Mouse (Mus musculus): ENCODE measurements at regions not wholly inside any gene's neighbourhood (a gene's known extent, or its start where the extent isn't known, plus 50 kb on each side); places are given as distances from the start of the nearest gene placed in this dataset.
A peak's percentile ranks its signal among the peaks of the same experiment; 100 is the strongest.

- 85% methylated on average over 3 of the region's 3 CpGs for WGBS
- TF ChIP-seq CTCF (IDR thresholded peaks at IDR 0.05) (no peak), EP300 (IDR thresholded peaks at IDR 0.05) (no peak)
- no peak overlapping the region for H3K4me3 ChIP-seq (ENCODE audit: low read depth, low read length)
- ATAC-seq = no peak
- H3K9ac ChIP-seq (replicated peaks; ENCODE audit: low read depth) = no peak overlapping the region
- no peak overlapping the region for H3K27ac ChIP-seq (ENCODE audit: low read length)
- no peaks in the 10 kb centered on the region for H3K27me3 ChIP-seq (replicated peaks; ENCODE audit: insufficient read depth, low read length)
- H3K4me2 ChIP-seq (replicated peaks; ENCODE audit: low read depth, low read length) = no peak overlapping the region
- no peak for DNase-seq (ENCODE audit: low spot score)
- H3K9me3 ChIP-seq (ENCODE audit: low read length) = no peaks in the 10 kb centered on the region
- H3K36me3 ChIP-seq (ENCODE audit: insufficient read depth, low read length) = no peaks in the 10 kb centered on the region
- H3K4me1 ChIP-seq (ENCODE audit: insufficient read depth, low read depth, low read length) = peaks cover 6% of the 10 kb centered on the region; the same call in 1 of the 2 replicates
These were observed 69.5 kb upstream of the Epcam start for GRCm38 (mm10) chr17:87566296-87566695.

GRCm38 (mm10) chr17:87566996-87567395 lies 68.8 kb upstream of the Epcam start:
- Histone ChIP-seq H3K9ac (replicated peaks; ENCODE audit: low read depth) (no peak overlapping the region), H3K4me3 (ENCODE audit: low read depth, low read length) (no peak overlapping the region), H3K9me3 (ENCODE audit: low read length) (no peaks in the 10 kb centered on the region), H3K27me3 (replicated peaks; ENCODE audit: insufficient read depth, low read length) (no peaks in the 10 kb centered on the region), H3K36me3 (ENCODE audit: insufficient read depth, low read length) (no peaks in the 10 kb centered on the region), H3K27ac (ENCODE audit: low read length) (no peak overlapping the region), H3K4me1 (ENCODE audit: insufficient read depth, low read depth, low read length) (peaks cover 6% of the 10 kb centered on the region; the same call in 1 of the 2 replicates), H3K4me2 (replicated peaks; ENCODE audit: low read depth, low read length) (no peak overlapping the region)
- 30% methylated on average over 9 of the region's 9 CpGs for WGBS
- ATAC-seq = no peak
- TF ChIP-seq EP300 (IDR thresholded peaks at IDR 0.05) (no peak), CTCF (IDR thresholded peaks at IDR 0.05) (no peak)
- DNase-seq (ENCODE audit: low spot score) = no peak

- ATAC-seq (no peak), DNase-seq (ENCODE audit: low spot score) (no peak)
- no peaks in the 10 kb centered on the region for H3K36me3 ChIP-seq (ENCODE audit: insufficient read depth, low read length)
- H3K4me3 ChIP-seq (ENCODE audit: low read depth, low read length) = no peak overlapping the region
- no peak overlapping the region for H3K9ac ChIP-seq (replicated peaks; ENCODE audit: low read depth)
- no peak for TF ChIP-seq EP300 (IDR thresholded peaks at IDR 0.05)
- no peak for TF ChIP-seq CTCF (IDR thresholded peaks at IDR 0.05)
- H3K4me1 ChIP-seq (ENCODE audit: insufficient read depth, low read depth, low read length) = peaks cover 6% of the 10 kb centered on the region; the same call in 1 of the 2 replicates
- no peak overlapping the region for H3K27ac ChIP-seq (ENCODE audit: low read length)
- H3K4me2 ChIP-seq (replicated peaks; ENCODE audit: low read depth, low read length) = no peak overlapping the region
- H3K9me3 ChIP-seq (ENCODE audit: low read length) = no peaks in the 10 kb centered on the region
- H3K27me3 ChIP-seq (replicated peaks; ENCODE audit: insufficient read depth, low read length) = no peaks in the 10 kb centered on the region
- 21% methylated on average over 2 of the region's 2 CpGs for WGBS
These were observed 68.3 kb upstream of the Epcam start for GRCm38 (mm10) chr17:87567475-87567874.

GRCm38 (mm10) chr17:87569981-87570380 lies 65.8 kb upstream of the Epcam start:
- no peak overlapping the region for H3K4me3 ChIP-seq (ENCODE audit: low read depth, low read length)
- H3K4me2 ChIP-seq (replicated peaks; ENCODE audit: low read depth, low read length) = no peak overlapping the region
- DNase-seq (ENCODE audit: low spot score) (peak; percentile 11), ATAC-seq (no peak)
- no peaks in the 10 kb centered on the region for H3K9me3 ChIP-seq (ENCODE audit: low read length)
- no peak overlapping the region for H3K9ac ChIP-seq (replicated peaks; ENCODE audit: low read depth)
- WGBS = 60% methylated on average over 9 of the region's 9 CpGs
- H3K27ac ChIP-seq (ENCODE audit: low read length) = no peak overlapping the region
- H3K36me3 ChIP-seq (ENCODE audit: insufficient read depth, low read length) = no peaks in the 10 kb centered on the region
- no peak for TF ChIP-seq CTCF (IDR thresholded peaks at IDR 0.05)
- no peak for TF ChIP-seq EP300 (IDR thresholded peaks at IDR 0.05)
- H3K4me1 ChIP-seq (ENCODE audit: insufficient read depth, low read depth, low read length) = peaks cover 6% of the 10 kb centered on the region; the same call in 1 of the 2 replicates
- H3K27me3 ChIP-seq (replicated peaks; ENCODE audit: insufficient read depth, low read length) = no peaks in the 10 kb centered on the region

GRCm38 (mm10) chr17:87570676-87571344 lies 65.0 kb upstream of the Epcam start:
- Histone ChIP-seq H3K4me2 (replicated peaks; ENCODE audit: low read depth, low read length) (peak overlapping the region; percentile 35; the same call in 1 of the 2 replicates), H3K36me3 (ENCODE audit: insufficient read depth, low read length) (no peaks in the 10 kb centered on the region), H3K9me3 (ENCODE audit: low read length) (no peaks in the 10 kb centered on the region), H3K27ac (ENCODE audit: low read length) (no peak overlapping the region), H3K4me3 (ENCODE audit: low read depth, low read length) (no peak overlapping the region), H3K9ac (replicated peaks; ENCODE audit: low read depth) (no peak overlapping the region), H3K4me1 (ENCODE audit: insufficient read depth, low read depth, low read length) (peaks cover 6% of the 10 kb centered on the region; the same call in 1 of the 2 replicates), H3K27me3 (replicated peaks; ENCODE audit: insufficient read depth, low read length) (no peaks in the 10 kb centered on the region)
- 49% methylated on average over 18 of the region's 18 CpGs for WGBS
- TF ChIP-seq CTCF (IDR thresholded peaks at IDR 0.05) = no peak
- no peak for TF ChIP-seq EP300 (IDR thresholded peaks at IDR 0.05)
- DNase-seq (ENCODE audit: low spot score) (peak; percentile 67), ATAC-seq (peak; percentile 64)

- peak; percentile 90 for TF ChIP-seq EP300 (IDR thresholded peaks at IDR 0.05)
- TF ChIP-seq CTCF (IDR thresholded peaks at IDR 0.05) = peak; percentile 100
- DNase-seq (ENCODE audit: low spot score) (peak; percentile 96), ATAC-seq (peak; percentile 90)
- H3K9ac ChIP-seq (replicated peaks; ENCODE audit: low read depth) = no peak overlapping the region
- 7% methylated on average over 18 of the region's 18 CpGs for WGBS
- no peaks in the 10 kb centered on the region for H3K27me3 ChIP-seq (replicated peaks; ENCODE audit: insufficient read depth, low read length)
- H3K4me1 ChIP-seq (ENCODE audit: insufficient read depth, low read depth, low read length) = peaks cover 6% of the 10 kb centered on the region; the same call in 1 of the 2 replicates
- no peaks in the 10 kb centered on the region for H3K36me3 ChIP-seq (ENCODE audit: insufficient read depth, low read length)
- no peaks in the 10 kb centered on the region for H3K9me3 ChIP-seq (ENCODE audit: low read length)
- no peak overlapping the region for H3K27ac ChIP-seq (ENCODE audit: low read length)
- peak overlapping the region; percentile 35; the same call in 1 of the 2 replicates for H3K4me2 ChIP-seq (replicated peaks; ENCODE audit: low read depth, low read length)
- no peak overlapping the region; the same call in 1 of the 2 replicates for H3K4me3 ChIP-seq (ENCODE audit: low read depth, low read length)
These were observed 64.3 kb upstream of the Epcam start for GRCm38 (mm10) chr17:87571345-87571932.
